Mouse (Mus musculus): Measurements from ENCODE around the gene Ptprn2. TPM values are rescaled to one million over a fixed set of nuclear protein-coding genes. Genes with fewer than 3 reads are reported as not detected.

Ptprn2 gene
- polyA plus RNA-seq (2011; ENCODE audit: insufficient read depth, insufficient read length, low read depth, missing spikeins), result 0.37 TPM in 1 of 2 replicates, not detected in the other

DNA sequence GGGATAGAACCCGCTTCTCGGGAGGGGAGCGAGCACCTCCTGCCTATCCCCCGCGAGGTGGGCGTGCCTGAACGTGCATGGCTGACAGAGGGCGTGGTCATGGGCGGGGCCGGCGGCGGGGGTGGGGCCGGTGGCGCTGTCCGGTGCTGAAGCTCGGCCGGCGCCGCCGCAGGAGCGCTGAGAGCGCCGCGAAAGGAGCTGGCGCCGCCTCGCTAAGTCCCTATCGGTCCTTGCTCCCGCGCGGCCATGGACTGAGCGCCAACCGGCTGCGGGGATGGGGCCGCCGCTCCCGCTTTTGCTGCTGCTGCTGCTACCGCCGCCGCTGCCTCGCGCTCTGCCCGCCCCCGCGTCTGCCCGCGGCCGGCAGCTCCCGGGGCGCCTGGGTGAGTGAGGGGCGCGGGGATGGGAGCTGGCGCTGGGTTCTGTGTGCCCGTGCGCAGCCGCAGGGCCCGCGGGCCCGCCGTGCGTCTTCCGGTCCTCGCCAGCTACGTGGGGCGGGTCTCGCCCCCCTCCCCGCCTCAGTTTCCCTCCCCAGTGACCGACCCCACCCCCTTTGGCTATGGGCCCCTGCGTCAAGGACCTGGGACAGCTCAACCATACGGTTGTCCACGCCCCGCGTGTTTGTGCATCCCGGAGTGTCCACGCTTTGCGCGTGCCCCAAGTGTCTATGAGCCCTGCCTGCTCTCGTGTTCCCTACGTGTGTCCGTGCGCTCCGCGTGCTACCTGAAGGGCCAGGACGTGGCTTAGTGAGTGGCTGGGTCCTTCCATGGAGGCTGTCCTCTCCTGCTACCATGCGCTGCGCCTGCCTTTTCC is at the start of gene Ptprn2:
Gene Ptprn2, plus strand, starts transcription at position 130 of the 813 bp plus-strand sequence.
- Histone ChIP-seq H3K9me3 (replicated peaks; ENCODE audit: control insufficient read depth, insufficient read depth, low read length, poor library complexity, severe bottlenecking) (no peaks in the 10 kb centered on the region), H3K27me3 (ENCODE audit: control insufficient read depth, insufficient read depth, low read length, poor library complexity, severe bottlenecking) (no peaks in the 10 kb centered on the region), H3K27ac (ENCODE audit: insufficient read depth, low read length) (no peak within 1 kb of the TSS), H3K4me3 (ENCODE audit: low read depth, low read length) (peak within 1 kb of the TSS; percentile 58), H3K36me3 (ENCODE audit: control insufficient read depth, insufficient read depth, low read length, poor library complexity, severe bottlenecking) (no peaks in the 10 kb centered on the region), H3K4me1 (ENCODE audit: control insufficient read depth, insufficient read depth, low read length) (no peaks in the 10 kb centered on the region), H3K9ac (ENCODE audit: low read depth, poor library complexity, severe bottlenecking) (no peak within 1 kb of the TSS)
- TF ChIP-seq POLR2A (IDR thresholded peaks at IDR 0.05; ENCODE audit: insufficient read depth, low read length), result no peak
- no peak for TF ChIP-seq EP300 (IDR thresholded peaks at IDR 0.05; ENCODE audit: insufficient read depth, low read depth, low read length)
- TF ChIP-seq CTCF (IDR thresholded peaks at IDR 0.05; ENCODE audit: low read depth, low read length), result no peak

DNA sequence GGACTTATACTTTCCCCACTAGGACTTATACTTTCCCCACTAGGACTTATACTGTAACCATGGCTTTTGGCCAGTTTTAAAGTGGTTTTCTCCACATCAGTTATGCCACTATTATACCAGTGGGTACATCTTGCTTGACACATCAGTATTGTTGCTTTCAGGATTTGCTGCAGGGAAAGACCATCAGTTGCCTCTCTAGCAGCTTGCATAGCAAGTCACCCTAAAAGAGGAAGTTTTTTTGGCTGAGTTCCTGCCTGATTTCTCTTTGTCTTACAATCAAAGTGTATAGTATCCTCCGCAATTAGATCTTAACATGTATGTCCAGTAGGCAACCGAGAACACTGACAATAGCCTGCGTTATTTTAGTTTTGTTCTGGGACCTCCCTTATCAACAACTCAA is 49.4 kb upstream of the Ptprn2 start:
- no peak overlapping the region for H3K27ac ChIP-seq (ENCODE audit: insufficient read depth, low read length)
- no peak overlapping the region for H3K4me3 ChIP-seq (ENCODE audit: low read depth, low read length)
- TF ChIP-seq CTCF (IDR thresholded peaks at IDR 0.05; ENCODE audit: low read depth, low read length) (no peak), POLR2A (IDR thresholded peaks at IDR 0.05; ENCODE audit: insufficient read depth, low read length) (no peak), EP300 (IDR thresholded peaks at IDR 0.05; ENCODE audit: insufficient read depth, low read depth, low read length) (no peak)
- H3K9me3 ChIP-seq (replicated peaks; ENCODE audit: control insufficient read depth, insufficient read depth, low read length, poor library complexity, severe bottlenecking), result no peaks in the 10 kb centered on the region
- no peaks in the 10 kb centered on the region for H3K4me1 ChIP-seq (ENCODE audit: control insufficient read depth, insufficient read depth, low read length)
- peaks cover 33% of the 10 kb centered on the region for H3K36me3 ChIP-seq (ENCODE audit: control insufficient read depth, insufficient read depth, low read length, poor library complexity, severe bottlenecking)
- H3K9ac ChIP-seq (ENCODE audit: low read depth, poor library complexity, severe bottlenecking), result no peak overlapping the region
- no peaks in the 10 kb centered on the region for H3K27me3 ChIP-seq (ENCODE audit: control insufficient read depth, insufficient read depth, low read length, poor library complexity, severe bottlenecking)

DNA sequence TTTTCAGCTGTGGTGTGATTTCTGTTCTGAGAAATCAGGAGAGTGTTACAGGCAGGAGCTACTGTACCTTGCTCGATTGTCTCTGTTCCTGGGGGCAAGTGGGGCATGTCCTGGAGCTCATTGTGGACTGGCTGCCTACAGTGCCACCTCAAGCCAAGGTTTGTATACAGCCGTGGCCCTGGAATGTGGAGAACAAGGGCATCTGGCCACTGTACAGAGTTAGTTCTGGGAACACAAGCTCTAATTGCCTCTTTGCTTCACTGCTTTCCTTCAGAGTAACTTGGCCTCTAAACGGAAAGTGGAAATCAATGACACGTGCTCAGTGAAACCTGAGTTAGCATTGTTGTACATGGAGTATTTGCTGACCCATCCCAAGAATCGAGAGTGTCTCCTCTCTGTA is 46.9 kb upstream of the Ptprn2 start:
- TF ChIP-seq EP300 (IDR thresholded peaks at IDR 0.05; ENCODE audit: insufficient read depth, low read depth, low read length), result no peak
- no peak for TF ChIP-seq POLR2A (IDR thresholded peaks at IDR 0.05; ENCODE audit: insufficient read depth, low read length)
- no peak for TF ChIP-seq CTCF (IDR thresholded peaks at IDR 0.05; ENCODE audit: low read depth, low read length)
- H3K36me3 ChIP-seq (ENCODE audit: control insufficient read depth, insufficient read depth, low read length, poor library complexity, severe bottlenecking), result peaks cover 29% of the 10 kb centered on the region
- H3K9me3 ChIP-seq (replicated peaks; ENCODE audit: control insufficient read depth, insufficient read depth, low read length, poor library complexity, severe bottlenecking), result no peaks in the 10 kb centered on the region
- no peak overlapping the region for H3K4me3 ChIP-seq (ENCODE audit: low read depth, low read length)
- no peaks in the 10 kb centered on the region for H3K27me3 ChIP-seq (ENCODE audit: control insufficient read depth, insufficient read depth, low read length, poor library complexity, severe bottlenecking)
- H3K9ac ChIP-seq (ENCODE audit: low read depth, poor library complexity, severe bottlenecking), result no peak overlapping the region
- H3K4me1 ChIP-seq (ENCODE audit: control insufficient read depth, insufficient read depth, low read length), result no peaks in the 10 kb centered on the region
- H3K27ac ChIP-seq (ENCODE audit: insufficient read depth, low read length), result no peak overlapping the region

DNA sequence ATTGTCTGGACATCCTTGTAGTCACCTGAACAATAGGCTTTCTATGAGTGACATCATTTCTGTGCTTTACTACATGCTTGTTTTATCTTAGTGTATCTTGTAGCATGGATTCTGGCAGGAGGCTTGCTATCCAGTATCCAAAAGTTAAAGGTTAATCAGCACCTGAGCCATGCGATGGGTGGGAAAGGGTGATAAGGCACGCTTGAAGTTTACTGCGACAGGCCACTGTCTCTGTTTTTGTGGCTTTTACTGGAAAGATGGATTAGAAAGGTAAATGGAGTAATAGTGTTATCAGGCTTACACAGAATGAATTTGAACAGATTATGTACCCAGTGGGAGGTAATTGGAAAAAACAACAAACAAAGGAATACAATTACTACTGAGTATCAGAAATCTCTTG is 43.3 kb upstream of the Ptprn2 start:
- Histone ChIP-seq H3K36me3 (ENCODE audit: control insufficient read depth, insufficient read depth, low read length, poor library complexity, severe bottlenecking) (peaks cover 31% of the 10 kb centered on the region), H3K27me3 (ENCODE audit: control insufficient read depth, insufficient read depth, low read length, poor library complexity, severe bottlenecking) (no peaks in the 10 kb centered on the region), H3K4me3 (ENCODE audit: low read depth, low read length) (no peak overlapping the region), H3K4me1 (ENCODE audit: control insufficient read depth, insufficient read depth, low read length) (no peaks in the 10 kb centered on the region), H3K9ac (ENCODE audit: low read depth, poor library complexity, severe bottlenecking) (no peak overlapping the region), H3K9me3 (replicated peaks; ENCODE audit: control insufficient read depth, insufficient read depth, low read length, poor library complexity, severe bottlenecking) (no peaks in the 10 kb centered on the region), H3K27ac (ENCODE audit: insufficient read depth, low read length) (no peak overlapping the region)
- no peak for TF ChIP-seq CTCF (IDR thresholded peaks at IDR 0.05; ENCODE audit: low read depth, low read length)
- TF ChIP-seq POLR2A (IDR thresholded peaks at IDR 0.05; ENCODE audit: insufficient read depth, low read length), result no peak
- TF ChIP-seq EP300 (IDR thresholded peaks at IDR 0.05; ENCODE audit: insufficient read depth, low read depth, low read length), result no peak

DNA sequence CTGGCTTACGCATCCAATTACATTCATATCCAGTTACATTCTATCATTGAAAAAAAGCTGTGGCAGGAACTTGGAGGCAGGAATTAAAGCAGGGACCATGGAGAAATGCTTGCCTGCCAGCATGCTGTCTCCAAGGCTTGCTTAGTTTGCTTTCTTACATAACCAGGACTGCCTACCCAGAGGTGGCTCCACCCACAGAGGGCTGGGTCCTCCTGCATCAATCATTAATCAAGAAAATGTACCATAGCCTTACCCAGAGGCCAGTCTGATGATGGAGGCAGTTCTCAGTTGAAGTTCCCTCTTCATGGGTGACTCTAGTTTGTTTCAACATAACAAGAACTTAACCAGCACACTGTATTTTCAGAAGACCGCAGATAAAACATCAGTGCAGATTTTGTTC is 36.0 kb upstream of the Ptprn2 start:
- Histone ChIP-seq H3K27ac (ENCODE audit: insufficient read depth, low read length) (no peak overlapping the region), H3K4me3 (ENCODE audit: low read depth, low read length) (no peak overlapping the region), H3K4me1 (ENCODE audit: control insufficient read depth, insufficient read depth, low read length) (no peaks in the 10 kb centered on the region), H3K27me3 (ENCODE audit: control insufficient read depth, insufficient read depth, low read length, poor library complexity, severe bottlenecking) (no peaks in the 10 kb centered on the region), H3K9ac (ENCODE audit: low read depth, poor library complexity, severe bottlenecking) (no peak overlapping the region), H3K36me3 (ENCODE audit: control insufficient read depth, insufficient read depth, low read length, poor library complexity, severe bottlenecking) (peaks cover 13% of the 10 kb centered on the region), H3K9me3 (replicated peaks; ENCODE audit: control insufficient read depth, insufficient read depth, low read length, poor library complexity, severe bottlenecking) (no peaks in the 10 kb centered on the region)
- TF ChIP-seq CTCF (IDR thresholded peaks at IDR 0.05; ENCODE audit: low read depth, low read length) (no peak), EP300 (IDR thresholded peaks at IDR 0.05; ENCODE audit: insufficient read depth, low read depth, low read length) (no peak), POLR2A (IDR thresholded peaks at IDR 0.05; ENCODE audit: insufficient read depth, low read length) (no peak)

DNA sequence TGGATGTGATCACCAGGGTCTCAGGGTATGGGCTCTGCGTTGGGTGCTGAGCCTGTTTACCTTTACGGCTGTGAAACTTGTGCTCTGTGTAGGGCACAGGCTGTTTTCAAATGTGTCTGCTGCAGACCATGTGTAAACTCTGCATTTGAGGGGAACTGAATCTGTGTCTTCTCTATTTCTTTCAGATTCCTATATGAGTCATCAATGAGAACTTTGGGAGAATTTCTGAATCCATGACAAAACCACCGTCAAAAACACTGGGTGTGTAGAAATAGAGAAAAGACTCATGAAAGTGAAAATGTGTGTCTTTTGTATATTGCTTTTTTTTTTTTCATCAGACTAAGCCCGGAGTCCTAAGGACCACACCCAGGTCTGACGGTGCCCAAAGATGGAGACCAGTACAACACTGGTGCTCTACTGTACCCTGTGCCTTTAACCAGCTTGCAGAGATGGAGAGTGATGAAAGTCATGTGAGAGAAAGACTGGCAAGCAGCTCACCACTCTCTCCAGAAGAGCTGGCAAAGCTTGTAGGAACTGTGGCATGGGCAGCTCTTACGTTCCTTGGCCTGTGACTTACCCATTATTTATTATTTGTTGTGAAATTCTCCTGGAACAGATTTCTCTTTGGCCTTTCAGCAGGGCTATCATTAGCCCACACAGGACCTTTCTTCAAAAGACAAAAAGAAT is 25.0 kb upstream of the Ptprn2 start:
- H3K4me1 ChIP-seq (ENCODE audit: control insufficient read depth, insufficient read depth, low read length), result no peaks in the 10 kb centered on the region
- TF ChIP-seq POLR2A (IDR thresholded peaks at IDR 0.05; ENCODE audit: insufficient read depth, low read length) (no peak), EP300 (IDR thresholded peaks at IDR 0.05; ENCODE audit: insufficient read depth, low read depth, low read length) (no peak), CTCF (IDR thresholded peaks at IDR 0.05; ENCODE audit: low read depth, low read length) (no peak)
- peaks cover 11% of the 10 kb centered on the region for H3K36me3 ChIP-seq (ENCODE audit: control insufficient read depth, insufficient read depth, low read length, poor library complexity, severe bottlenecking)

More for the DNA sequence above, 25.0 kb upstream of the Ptprn2 start:
- Histone ChIP-seq H3K4me3 (ENCODE audit: low read depth, low read length) (no peak overlapping the region), H3K27me3 (ENCODE audit: control insufficient read depth, insufficient read depth, low read length, poor library complexity, severe bottlenecking) (no peaks in the 10 kb centered on the region), H3K9ac (ENCODE audit: low read depth, poor library complexity, severe bottlenecking) (no peak overlapping the region), H3K9me3 (replicated peaks; ENCODE audit: control insufficient read depth, insufficient read depth, low read length, poor library complexity, severe bottlenecking) (no peaks in the 10 kb centered on the region), H3K27ac (ENCODE audit: insufficient read depth, low read length) (no peak overlapping the region)

Data from ES-Bruce4 (cell line).